Mouse (Mus musculus): ENCODE data around the gene Pik3r5.

GRCm38 (mm10) chr11:68445901-68446300, 14.0 kb downstream of the Pik3r5 start:
- TF ChIP-seq CTCF (IDR thresholded peaks at IDR 0.05; ENCODE audit: low read depth), result no peak
- no peak for TF ChIP-seq EP300 (IDR thresholded peaks at IDR 0.05; ENCODE audit: low read depth)

All from liver, postnatal 0 days (tissue).